Mouse (Mus musculus): ENCODE results near the gene Chrnb4.

The Chrnb4 gene

DNA sequence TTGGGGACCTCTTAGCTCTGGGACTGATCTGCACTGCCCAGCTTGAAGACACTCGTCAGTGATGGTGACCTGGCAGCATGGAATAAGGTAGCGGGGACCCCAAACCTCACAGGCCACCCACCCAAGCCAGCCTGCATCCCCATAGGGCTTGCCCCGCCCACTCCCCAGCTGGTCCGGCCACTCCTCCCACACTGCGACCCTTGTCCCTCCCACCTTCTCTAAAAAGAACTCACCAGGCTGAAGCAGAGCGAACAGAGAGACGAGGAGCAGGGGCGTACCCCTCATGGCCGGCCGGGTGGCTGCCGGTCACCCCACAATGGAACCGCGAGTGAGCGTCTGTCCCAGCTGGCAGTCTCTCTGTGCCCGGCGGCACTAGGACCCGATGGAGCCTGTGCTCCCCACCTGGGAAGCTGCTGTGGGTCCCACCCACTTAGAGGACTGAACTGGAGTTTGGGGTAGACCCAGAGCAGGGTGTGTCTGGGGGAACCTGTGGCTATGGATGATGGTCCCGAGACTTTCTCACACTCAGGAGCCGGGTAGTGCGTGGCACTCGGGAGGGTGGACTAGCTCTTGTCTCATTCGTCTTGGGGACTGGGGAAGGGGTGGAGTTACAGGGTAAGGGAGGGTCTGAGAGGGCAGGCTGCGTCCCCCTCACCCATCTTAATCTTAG lies at the start of gene Chrnb4:
Gene Chrnb4 (minus strand): TSS at position 569 of the 670 bp plus-strand sequence.
- peak in 1 of 2 experiments; percentile 44 for DNase-seq

- DNase-seq: no peak
Observed at GRCm38 (mm10) chr9:55096870-55097269, 48.3 kb upstream of the Chrnb4 start.

GRCm38 (mm10) chr9:55096033-55096432 lies 47.5 kb upstream of the Chrnb4 start:
- DNase-seq: no peak

DNA sequence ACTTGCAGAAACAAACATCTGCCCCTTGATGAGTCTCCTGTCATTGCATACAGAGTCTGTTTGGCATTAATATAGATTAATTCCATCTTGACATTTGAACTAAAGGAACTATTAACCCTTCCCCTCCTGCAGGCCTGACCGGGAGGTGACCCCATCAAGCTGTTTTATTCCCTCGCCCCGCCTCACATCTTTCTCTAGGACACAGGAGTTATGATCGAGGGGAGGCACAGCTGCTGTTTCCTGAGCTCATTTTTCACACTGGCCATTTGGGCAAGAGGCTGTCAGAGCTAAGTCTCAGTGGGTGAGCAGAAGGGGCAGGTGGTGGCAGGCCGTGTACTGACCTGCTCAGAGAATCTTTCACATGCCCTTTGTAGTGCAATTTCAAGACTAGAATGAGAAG lies 41.6 kb upstream of the Chrnb4 start:
- peak; percentile 43 to 53 for DNase-seq

GRCm38 (mm10) chr9:55089226-55089625 lies 40.6 kb upstream of the Chrnb4 start:
- DNase-seq: no peak

DNA sequence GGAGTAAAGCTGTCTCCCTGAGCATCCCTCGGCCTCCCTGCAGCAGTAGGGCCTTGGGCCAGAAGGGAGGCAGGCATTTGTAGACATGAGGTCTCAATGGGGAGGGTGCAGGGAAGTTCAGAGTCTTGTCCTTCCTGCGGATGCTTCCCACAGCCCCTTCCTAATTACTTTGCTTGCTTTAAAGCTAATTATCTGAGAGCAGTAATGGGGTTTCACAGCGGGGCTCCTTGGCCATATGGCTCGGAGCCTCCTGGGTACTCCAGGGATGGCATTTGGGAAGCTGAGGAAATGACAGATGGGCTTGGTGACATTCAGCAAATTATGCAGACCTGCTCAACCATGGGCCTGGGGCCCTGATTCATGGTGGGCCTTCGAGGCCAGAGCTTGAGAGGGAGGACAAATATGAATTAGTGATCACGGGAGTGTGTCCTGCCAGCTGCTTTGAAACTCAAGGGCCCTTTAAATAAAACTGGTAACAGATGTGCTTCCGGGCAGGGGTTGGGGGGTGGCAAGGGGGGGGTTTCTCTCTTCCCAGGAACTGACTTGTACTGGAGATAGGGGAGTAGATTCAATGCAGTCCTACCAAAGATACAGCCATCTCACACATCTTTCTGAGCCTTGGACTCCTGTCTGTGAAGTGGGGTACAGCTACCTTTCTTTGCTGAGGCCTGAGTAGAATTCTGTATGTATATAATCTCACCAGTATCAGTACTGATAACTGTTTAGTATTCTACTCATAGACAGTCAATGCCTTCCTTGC lies 34.8 kb upstream of the Chrnb4 start:
- DNase-seq: peak; percentile 89 to 92

GRCm38 (mm10) chr9:55067965-55068265 lies 19.3 kb upstream of the Chrnb4 start:
- no peak for DNase-seq

DNA sequence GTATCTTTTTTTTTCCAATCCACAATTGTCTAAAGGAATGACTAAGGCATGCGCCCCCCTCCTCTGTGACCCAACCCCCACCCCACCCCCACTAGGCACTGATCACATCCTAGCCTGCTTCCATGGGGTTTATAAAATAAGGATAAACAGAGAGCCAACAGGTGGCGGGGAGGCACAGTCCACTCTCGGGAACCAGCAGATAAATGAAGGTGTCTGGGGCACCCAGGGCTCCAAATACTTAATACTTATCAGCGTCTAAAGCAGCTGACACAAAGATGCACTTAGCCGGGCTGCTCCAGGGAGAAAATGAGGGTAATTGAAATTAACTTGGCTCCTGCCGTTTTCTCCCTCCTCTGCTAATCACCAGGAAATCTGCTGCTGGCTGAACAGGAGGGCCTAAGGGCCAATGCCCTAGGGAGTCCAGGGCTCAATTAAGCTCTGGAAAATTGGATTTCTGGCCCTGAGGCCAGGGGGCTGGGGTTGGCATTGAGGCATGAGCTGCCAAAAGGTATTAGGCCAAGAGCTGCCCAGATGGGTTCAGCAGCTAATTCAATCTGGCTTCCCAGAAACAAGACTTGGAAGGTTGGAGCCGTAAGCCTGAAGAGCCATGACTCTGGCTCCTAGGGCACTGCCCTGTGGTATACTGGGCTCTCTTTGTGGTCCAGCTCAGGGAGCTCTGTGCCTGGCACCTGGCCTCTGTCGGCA lies 18.8 kb upstream of the Chrnb4 start:
- DNase-seq: peak; percentile 46 to 54

GRCm38 (mm10) chr9:55065241-55065640 lies 16.7 kb upstream of the Chrnb4 start:
- DNase-seq: peak; percentile 76 to 85

GRCm38 (mm10) chr9:55058067-55058466 lies 9.5 kb upstream of the Chrnb4 start:
- DNase-seq: no peak

DNA sequence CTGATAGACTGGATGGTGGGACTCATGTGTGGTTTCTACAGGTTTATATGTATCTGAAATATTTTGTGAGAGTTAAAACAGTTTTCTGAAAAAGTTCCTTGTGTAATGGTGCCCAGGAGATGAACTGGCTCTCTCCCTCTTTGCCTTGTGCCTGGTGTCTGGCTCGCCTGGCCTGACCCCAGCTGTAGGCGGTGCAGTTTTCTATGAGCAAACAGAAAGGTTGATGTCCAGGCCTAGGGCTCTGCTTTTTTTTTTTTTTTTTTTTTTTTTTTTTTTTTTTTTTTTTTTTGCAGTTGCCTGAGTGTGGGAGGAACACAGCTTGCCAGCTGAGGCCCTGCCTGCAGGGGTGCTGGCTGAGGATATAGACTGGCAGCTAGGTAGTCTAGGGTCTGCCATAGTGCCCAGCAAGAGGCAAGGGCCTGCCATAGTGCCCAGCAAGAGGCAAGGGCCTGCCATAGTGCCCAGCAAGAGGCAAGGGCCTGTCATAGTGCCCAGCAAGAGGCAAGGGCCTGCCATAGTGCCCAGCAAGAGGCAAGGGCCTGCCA lies 6.9 kb upstream of the Chrnb4 start:
- DNase-seq: peak in 1 of 2 experiments; percentile 4

- peak in 1 of 2 experiments; percentile 5 for DNase-seq
Observed at GRCm38 (mm10) chr9:55046764-55047163, 1.8 kb downstream of the Chrnb4 start.

DNA sequence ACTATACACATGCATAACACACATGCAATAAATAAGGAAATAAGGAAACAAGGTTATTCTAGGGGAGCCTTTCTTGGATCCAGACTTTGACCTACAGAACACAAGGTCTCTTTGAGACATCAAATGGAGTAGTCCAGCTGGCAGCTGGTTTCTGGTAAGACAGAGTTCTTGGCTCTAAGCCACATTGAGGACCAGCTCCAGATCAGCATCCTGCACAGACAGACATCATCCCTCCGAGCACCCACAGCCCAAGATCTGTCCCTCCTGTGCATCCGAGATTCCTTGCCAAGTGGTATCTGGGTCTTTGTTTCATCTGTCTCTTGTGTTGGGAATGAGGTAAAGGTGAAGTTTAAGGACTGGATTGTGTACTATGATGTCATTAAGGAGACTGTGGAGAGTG lies 3.6 kb downstream of the Chrnb4 start:
- DNase-seq: no peak

GRCm38 (mm10) chr9:55043688-55044087 lies 4.9 kb downstream of the Chrnb4 start:
- DNase-seq: no peak

- peak; percentile 20 to 29 for DNase-seq
Observed at GRCm38 (mm10) chr9:55041389-55041788, 7.2 kb downstream of the Chrnb4 start.

GRCm38 (mm10) chr9:55039983-55040382 lies 8.6 kb downstream of the Chrnb4 start:
- DNase-seq: no peak

GRCm38 (mm10) chr9:55038948-55039347 lies 9.6 kb downstream of the Chrnb4 start:
- DNase-seq: no peak

DNA sequence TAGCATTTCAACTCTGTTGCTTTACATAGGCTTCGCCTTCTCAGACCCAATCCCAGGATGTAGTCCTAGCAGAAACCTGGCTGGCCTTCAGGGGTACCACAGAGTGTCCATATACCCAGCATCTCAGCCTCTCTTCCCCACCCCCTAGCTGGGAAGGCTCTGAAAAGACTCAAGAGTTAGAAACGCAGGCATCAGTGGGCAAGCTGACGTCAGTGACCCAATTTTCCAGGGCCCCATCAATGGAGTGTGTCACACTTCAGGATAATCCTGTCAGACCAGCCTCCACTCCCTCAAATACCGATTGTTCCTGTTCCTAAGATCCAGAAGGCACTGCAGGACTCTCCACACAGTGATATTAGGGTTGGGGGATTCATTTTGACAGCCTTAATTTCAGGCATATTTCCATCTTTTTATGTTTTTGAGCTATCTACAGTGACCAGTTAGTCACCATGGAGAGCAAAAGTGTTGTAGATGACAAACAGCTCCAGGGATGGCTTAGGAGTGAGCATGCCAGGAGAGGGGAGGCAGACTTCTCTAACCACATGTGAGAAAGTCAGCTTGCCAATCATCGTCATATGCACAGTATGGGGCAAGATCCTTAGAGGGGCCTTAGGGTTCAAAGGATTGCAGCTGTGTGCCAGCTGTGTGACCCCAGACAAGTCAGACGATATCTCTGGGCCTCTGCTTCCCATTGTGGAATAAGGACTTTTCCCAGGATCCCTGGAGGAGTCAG lies 17.0 kb downstream of the Chrnb4 start:
- no peak for DNase-seq

GRCm38 (mm10) chr9:55026275-55026663 lies 22.3 kb downstream of the Chrnb4 start, which contains the start of gene Chrna3:
Gene Chrna3 (minus strand): TSS chr9:55026562.
- DNase-seq: peak; percentile 54 to 60

GRCm38 (mm10) chr9:55025534-55026274 lies 22.9 kb downstream of the Chrnb4 start:
- no peak for DNase-seq

DNA sequence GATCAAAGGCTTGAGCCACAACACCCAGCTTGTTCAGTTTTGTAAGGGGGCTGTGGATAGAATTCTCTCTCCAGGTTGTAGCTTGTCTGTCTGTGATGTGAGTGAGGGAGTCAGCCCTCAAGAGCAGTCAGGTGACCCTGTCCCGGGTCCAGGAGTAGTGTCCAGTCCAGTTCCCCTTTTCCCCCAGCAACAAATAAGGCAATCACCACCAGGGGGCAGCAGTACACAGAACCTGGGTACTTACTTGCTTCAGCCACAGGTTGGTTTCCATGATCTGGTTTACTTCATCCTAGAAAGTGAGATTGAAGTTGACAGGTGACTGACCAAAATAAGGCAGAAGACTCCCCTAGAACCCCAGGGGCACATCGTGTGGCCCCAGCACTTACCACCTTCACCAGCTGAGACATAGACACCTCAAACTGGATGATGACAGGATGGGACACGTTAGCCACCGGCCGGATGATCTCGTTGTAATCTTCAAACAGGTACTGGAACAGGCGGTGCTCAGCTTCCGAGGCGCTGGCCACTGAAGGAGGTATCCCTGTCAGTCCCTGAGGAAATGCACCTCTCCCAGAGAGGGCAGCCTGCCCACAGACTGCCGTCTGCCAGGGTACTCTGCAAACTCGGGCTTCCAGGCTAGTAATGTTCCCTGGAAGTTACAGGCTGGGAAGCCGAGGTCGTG lies 24.5 kb downstream of the Chrnb4 start:
- DNase-seq: peak; percentile 88 to 94

Data from cerebellum, postnatal 25 days (tissue).